Mouse (Mus musculus) kidney, adult 2 months (tissue): ENCODE data around the gene Gpank1.
"Not testable (repeated sequence)": the region's sequence is repeated elsewhere in the genome, so short reads cannot be mapped to it uniquely, and the experiment has no call there.

Source experiments
- CTCF ChIP-seq: fragments of 200-500 bp; conservative IDR thresholded peaks from 2 replicates; pipeline ENCODE4 v1.5.1; 2011; ENCODE audit warnings: low read depth, mild to moderate bottlenecking, control low read depth, low read length, moderate library complexity, mixed read lengths; ENCODE audit not compliant: insufficient read depth, insufficient read length
- POLR2A ChIP-seq: fragments of 200-500 bp; IDR thresholded peaks from one replicate; pipeline ENCODE4 v1.6.1; 2011; ENCODE audit warnings: low read depth, low read length, control low read depth

- TF ChIP-seq CTCF, POLR2A: not testable (repeated sequence)
Measured at GRCm38 (mm10) chr17:35123287-35123686, 2.0 kb downstream of the Gpank1 start.
